In the genomic region with DNA sequence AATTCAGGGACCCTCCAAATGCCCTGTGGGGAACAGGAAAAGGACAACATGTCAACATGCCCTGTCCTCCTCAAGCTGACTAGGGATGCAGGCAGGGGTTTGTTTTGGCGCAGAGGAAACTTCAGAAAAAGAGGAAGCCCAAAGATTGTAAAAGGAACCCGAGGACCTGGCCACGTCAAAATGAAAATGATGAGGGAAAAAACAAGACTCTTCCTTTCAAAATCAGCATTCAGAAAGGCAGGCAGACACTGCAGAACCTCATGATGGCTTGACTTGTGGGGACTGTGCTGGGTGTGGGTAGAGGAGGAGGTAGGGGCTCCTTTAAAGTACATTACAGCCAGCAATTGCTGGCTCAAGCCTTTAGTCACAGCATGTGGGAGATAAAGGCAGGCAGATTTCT, we compare ENCODE assay signal across 51 mouse cellular contexts. TPM values are rescaled to one million over a fixed set of nuclear protein-coding genes. Genes with fewer than 3 reads are reported as not detected.
"Had no signal": no experiment of that assay in that cellular context is flagged by ENCODE, and none has a peak within 500 bp of the region (broad histone marks: within the 10 kb centered on the region; RNA-seq: fewer than 3 reads in every experiment).

No protein-coding gene starts in this region.

- H3K36me3 ChIP-seq: heart, embryonic 12.5 days; heart, embryonic 13.5 days; heart, embryonic 15.5 days; hindbrain, embryonic 10.5 days; hindbrain, embryonic 12.5 days; hindbrain, embryonic 13.5 days; hindbrain, embryonic 15.5 days; intestine, embryonic 15.5 days; kidney, embryonic 15.5 days had no signal

- DNase-seq: heart, postnatal 10 days; heart, postnatal 14 days; heart, postnatal 36 days; kidney, adult 11 months; kidney, adult 18-20 months; kidney, adult 2 months; kidney, adult 8-10 months; kidney, adult 9 months; kidney, postnatal 10 days; kidney, postnatal 14 days; kidney, postnatal 25 days; kidney, postnatal 36 days; kidney, postnatal 4 days; layer of hippocampus, adult 9-11 months; layer of hippocampus, postnatal 36 days had no signal

- ATAC-seq: hindbrain, embryonic 16.5 days; hindbrain, postnatal 0 days; inflammation-experienced regulatory T-cells, adult 6 months; intestine, embryonic 15.5 days; intestine, embryonic 16.5 days; intestine, postnatal 0 days had no signal

- H3K9ac ChIP-seq: heart, embryonic 12.5 days; heart, embryonic 13.5 days; heart, embryonic 15.5 days; hindbrain, embryonic 12.5 days; hindbrain, embryonic 13.5 days; hindbrain, embryonic 14.5 days; hindbrain, embryonic 15.5 days; intestine, embryonic 15.5 days; kidney, embryonic 15.5 days had no signal

- H3K4me3 ChIP-seq: heart, embryonic 12.5 days; heart, embryonic 13.5 days; heart, embryonic 15.5 days; hindbrain, embryonic 10.5 days; hindbrain, embryonic 12.5 days; hindbrain, embryonic 13.5 days; hindbrain, embryonic 15.5 days; intestine, embryonic 15.5 days; kidney, embryonic 15.5 days; layer of hippocampus, adult 2 months; left cerebral cortex, adult 2 months had no signal

- H3K9me3 ChIP-seq: heart, embryonic 15.5 days; hindbrain, embryonic 15.5 days; intestine, embryonic 15.5 days had no signal

- H3K4me1 ChIP-seq: heart, embryonic 12.5 days; heart, embryonic 13.5 days; heart, embryonic 15.5 days; hindbrain, embryonic 10.5 days; hindbrain, embryonic 12.5 days; hindbrain, embryonic 13.5 days; hindbrain, embryonic 15.5 days; intestine, embryonic 15.5 days; kidney, embryonic 15.5 days had no signal

- H3K27ac ChIP-seq: heart, embryonic 13.5 days; heart, embryonic 15.5 days; hindbrain, embryonic 10.5 days; hindbrain, embryonic 12.5 days; hindbrain, embryonic 13.5 days; hindbrain, embryonic 14.5 days; hindbrain, embryonic 15.5 days; hindbrain, postnatal 0 days; intestine, embryonic 15.5 days; kidney, embryonic 15.5 days; kidney, postnatal 0 days; layer of hippocampus, adult 2 months; left cerebral cortex, adult 2 months had no signal

- H3K27me3 ChIP-seq: heart, embryonic 12.5 days; heart, embryonic 13.5 days; heart, embryonic 15.5 days; hindbrain, embryonic 12.5 days; hindbrain, embryonic 13.5 days; hindbrain, embryonic 15.5 days; intestine, embryonic 15.5 days; kidney, embryonic 15.5 days had no signal

- H3K4me2 ChIP-seq: heart, embryonic 11.5 days; heart, embryonic 12.5 days; heart, embryonic 13.5 days; heart, embryonic 15.5 days; hindbrain, embryonic 12.5 days; hindbrain, embryonic 13.5 days; hindbrain, embryonic 14.5 days; hindbrain, embryonic 15.5 days; intestine, embryonic 15.5 days; kidney, embryonic 15.5 days had no signal

RNA-seq across cellular contexts. Expression of gene Gm5565, which starts 9.9 kb away (rescaled TPM):
- total RNA-seq: heart, postnatal 10 days; heart, postnatal 14 days; heart, postnatal 25 days; heart, postnatal 36 days; hematopoietic stem cell, adult 5-6 weeks; hindbrain, postnatal 0 days; layer of hippocampus, adult 18-20 months; layer of hippocampus, adult 2 months; layer of hippocampus, adult 8-10 months; layer of hippocampus, postnatal 10 days; layer of hippocampus, postnatal 14 days; layer of hippocampus, postnatal 25 days; layer of hippocampus, postnatal 36 days; left cerebral cortex, adult 18-20 months; left cerebral cortex, adult 2 months; left cerebral cortex, adult 8-10 months had no signal
- polyA plus RNA-seq: heart, embryonic 11.5 days; heart, embryonic 12.5 days; heart, embryonic 13.5 days; heart, embryonic 14.5 days; heart, embryonic 15.5 days; heart, embryonic 16.5 days; heart, postnatal 0 days; hindbrain, embryonic 10.5 days; hindbrain, embryonic 11.5 days; hindbrain, embryonic 12.5 days; hindbrain, embryonic 13.5 days; hindbrain, embryonic 14.5 days; hindbrain, embryonic 15.5 days; hindbrain, embryonic 16.5 days; hindbrain, postnatal 0 days; inflammation-experienced regulatory T-cells, adult 6 months; intestine, embryonic 14.5 days; intestine, embryonic 15.5 days; intestine, embryonic 16.5 days; intestine, postnatal 0 days; kidney, adult 2 months; kidney, embryonic 14.5 days; kidney, embryonic 15.5 days; kidney, embryonic 16.5 days; kidney, postnatal 0 days; large intestine, adult 2 months had no signal

RNA-seq across cellular contexts. Expression of gene Gm6309, which starts 20.1 kb away (rescaled TPM):
- total RNA-seq: heart, postnatal 10 days; heart, postnatal 14 days; heart, postnatal 25 days; heart, postnatal 36 days; hematopoietic stem cell, adult 5-6 weeks; hindbrain, postnatal 0 days; layer of hippocampus, adult 18-20 months; layer of hippocampus, adult 2 months; layer of hippocampus, adult 8-10 months; layer of hippocampus, postnatal 10 days; layer of hippocampus, postnatal 14 days; layer of hippocampus, postnatal 25 days; layer of hippocampus, postnatal 36 days; left cerebral cortex, adult 18-20 months; left cerebral cortex, adult 2 months; left cerebral cortex, adult 8-10 months had no signal
- polyA plus RNA-seq: heart, embryonic 11.5 days; heart, embryonic 12.5 days; heart, embryonic 13.5 days; heart, embryonic 14.5 days; heart, embryonic 15.5 days; heart, embryonic 16.5 days; heart, postnatal 0 days; hindbrain, embryonic 10.5 days; hindbrain, embryonic 11.5 days; hindbrain, embryonic 12.5 days; hindbrain, embryonic 13.5 days; hindbrain, embryonic 14.5 days; hindbrain, embryonic 15.5 days; hindbrain, embryonic 16.5 days; hindbrain, postnatal 0 days; inflammation-experienced regulatory T-cells, adult 6 months; intestine, embryonic 14.5 days; intestine, embryonic 15.5 days; intestine, embryonic 16.5 days; intestine, postnatal 0 days; kidney, adult 2 months; kidney, embryonic 14.5 days; kidney, embryonic 15.5 days; kidney, embryonic 16.5 days; kidney, postnatal 0 days; large intestine, adult 2 months had no signal

RNA-seq across cellular contexts. Expression of gene 1700001J03Rik, which starts 34.6 kb away (rescaled TPM):
- total RNA-seq: heart, postnatal 36 days; hematopoietic stem cell, adult 5-6 weeks; hindbrain, postnatal 0 days had no signal
- polyA plus RNA-seq: heart, embryonic 11.5 days; heart, embryonic 12.5 days; heart, embryonic 13.5 days; heart, embryonic 14.5 days; heart, embryonic 15.5 days; heart, embryonic 16.5 days; heart, postnatal 0 days; hindbrain, embryonic 11.5 days; hindbrain, embryonic 12.5 days; hindbrain, embryonic 13.5 days; hindbrain, embryonic 15.5 days; hindbrain, postnatal 0 days; intestine, embryonic 14.5 days; intestine, embryonic 15.5 days; intestine, embryonic 16.5 days; intestine, postnatal 0 days; kidney, embryonic 14.5 days had no signal
